Mouse (Mus musculus) stomach, embryonic 15.5 days (tissue): ENCODE measurements around the gene Polr2l. TPM values are rescaled to one million over a fixed set of nuclear protein-coding genes. Genes with fewer than 3 reads are reported as not detected.

Experiments
- ATAC-seq: fragments of 200-750 bp; cut with Nextera tagmentation; 2 replicates; pipeline ENCODE4 v1.8.0; 2017; ENCODE audit warnings: low read depth, moderate number of reproducible peaks, moderate TSS enrichment; ENCODE audit not compliant: insufficient read depth, low FRiP score
- H3K27ac ChIP-seq: fragments of 300-500 bp; sonication (generic); 2 replicates; pipeline ENCODE4 v1.5.1; 2015; ENCODE audit warnings: mild to moderate bottlenecking, inconsistent platforms
- H3K27me3 ChIP-seq: fragments of 300-500 bp; sonication (generic); replicated peaks from 2 replicates; pipeline ENCODE4 v1.6.1; 2015; ENCODE audit warnings: inconsistent platforms
- H3K36me3 ChIP-seq: fragments of 300-500 bp; sonication (generic); 2 replicates; pipeline ENCODE4 v1.6.1; 2015; ENCODE audit warnings: inconsistent platforms
- H3K4me1 ChIP-seq: fragments of 300-500 bp; sonication (generic); 2 replicates; pipeline ENCODE4 v1.6.1; 2015; ENCODE audit warnings: inconsistent platforms
- H3K4me2 ChIP-seq: fragments of 300-500 bp; sonication (generic); 2 replicates; pipeline ENCODE4 v1.6.1; 2015; ENCODE audit warnings: mild to moderate bottlenecking, inconsistent platforms
- H3K4me3 ChIP-seq: fragments of 300-500 bp; sonication (generic); replicated peaks from 2 replicates; pipeline ENCODE4 v1.5.1; 2015; ENCODE audit warnings: inconsistent platforms
- H3K9ac ChIP-seq: fragments of 300-500 bp; sonication (generic); 2 replicates; pipeline ENCODE4 v1.6.1; 2015; ENCODE audit warnings: inconsistent platforms
- H3K9me3 ChIP-seq: fragments of 300-500 bp; sonication (generic); 2 replicates; pipeline ENCODE4 v1.6.1; 2016; ENCODE audit warnings: inconsistent platforms
- WGBS: fragments of 180-500 bp; shearing (Covaris S2); methylation state at CpG from one replicate; pipeline ENCODE4 v1.1.7; 2015; 5-methylcytosine and 5-hydroxymethylcytosine counted together
- polyA plus RNA-seq: library from polyadenylated mRNA; unstranded; fragments of >200 nt; fragmentation: Nextera tagmentation; extraction: Ambion mirVana; gene quantifications from 2 replicates; pipeline ENCODE4 v1.2.1, GENCODE M21; 2015

The Polr2l gene
- polyA plus RNA-seq, 1 experiment from 2014 or later, result 71.6 TPM

- Histone ChIP-seq H3K27ac (no peak overlapping the region), H3K4me2 (no peak overlapping the region), H3K4me1 (peaks cover 38% of the 10 kb centered on the region), H3K27me3 (no peaks in the 10 kb centered on the region), H3K9me3 (no peaks in the 10 kb centered on the region), H3K4me3 (no peak overlapping the region), H3K36me3 (peaks cover 18% of the 10 kb centered on the region), H3K9ac (no peak overlapping the region)
- 92% methylated on average over 9 of the region's 9 CpGs for WGBS
- ATAC-seq, result no peak
These were observed 33.5 kb downstream of the Polr2l start for GRCm38 (mm10) chr7:141441460-141441859.

GRCm38 (mm10) chr7:141440613-141441012 is 34.3 kb downstream of the Polr2l start:
- 23% methylated on average over 6 of the region's 6 CpGs for WGBS
- H3K4me2 ChIP-seq, result no peak overlapping the region
- H3K4me3 ChIP-seq, result no peak overlapping the region
- H3K9me3 ChIP-seq, result no peaks in the 10 kb centered on the region
- no peak for ATAC-seq
- peaks cover 18% of the 10 kb centered on the region for H3K36me3 ChIP-seq
- peaks cover 46% of the 10 kb centered on the region for H3K4me1 ChIP-seq
- no peak overlapping the region for H3K9ac ChIP-seq
- H3K27me3 ChIP-seq, result no peaks in the 10 kb centered on the region
- no peak overlapping the region for H3K27ac ChIP-seq

GRCm38 (mm10) chr7:141439811-141440210 is 35.1 kb downstream of the Polr2l start:
- no peak overlapping the region for H3K4me3 ChIP-seq
- no peak overlapping the region for H3K27ac ChIP-seq
- H3K9ac ChIP-seq, result no peak overlapping the region
- H3K36me3 ChIP-seq, result peaks cover 18% of the 10 kb centered on the region
- no peaks in the 10 kb centered on the region for H3K27me3 ChIP-seq
- ATAC-seq, result no peak
- H3K4me1 ChIP-seq, result peaks cover 53% of the 10 kb centered on the region
- H3K9me3 ChIP-seq, result no peaks in the 10 kb centered on the region
- H3K4me2 ChIP-seq, result no peak overlapping the region
- WGBS, result 94% methylated on average over 11 of the region's 11 CpGs

GRCm38 (mm10) chr7:141439140-141439679 is 35.7 kb downstream of the Polr2l start:
- Histone ChIP-seq H3K9ac (no peak overlapping the region), H3K27me3 (no peaks in the 10 kb centered on the region), H3K4me1 (peaks cover 59% of the 10 kb centered on the region), H3K4me3 (no peak overlapping the region), H3K4me2 (no peak overlapping the region), H3K27ac (no peak overlapping the region), H3K36me3 (peaks cover 18% of the 10 kb centered on the region), H3K9me3 (no peaks in the 10 kb centered on the region)
- no peak for ATAC-seq
- 93% methylated on average over 10 of the region's 10 CpGs for WGBS

GRCm38 (mm10) chr7:141438201-141438968 is 36.5 kb downstream of the Polr2l start:
- no peak overlapping the region for H3K4me3 ChIP-seq
- WGBS, result 90% methylated on average over 12 of the region's 12 CpGs
- no peak overlapping the region for H3K4me2 ChIP-seq
- ATAC-seq, result no peak
- no peak overlapping the region for H3K9ac ChIP-seq
- H3K27me3 ChIP-seq, result no peaks in the 10 kb centered on the region
- no peaks in the 10 kb centered on the region for H3K9me3 ChIP-seq
- H3K27ac ChIP-seq, result no peak overlapping the region
- H3K36me3 ChIP-seq, result peaks cover 18% of the 10 kb centered on the region
- peaks cover 63% of the 10 kb centered on the region for H3K4me1 ChIP-seq

GRCm38 (mm10) chr7:141437178-141438120 is 37.5 kb downstream of the Polr2l start, which contains the start of gene Slc25a22:
Slc25a22 (minus strand) TSS chr7:141437892.
- Histone ChIP-seq H3K4me2 (peak within 1 kb of the TSS; percentile 86), H3K27me3 (no peaks in the 10 kb centered on the region), H3K4me3 (peak within 1 kb of the TSS; percentile 64), H3K9ac (peak within 1 kb of the TSS; percentile 77), H3K4me1 (peaks cover 58% of the 10 kb centered on the region), H3K27ac (peak within 1 kb of the TSS; percentile 3; the same call in 1 of the 2 replicates), H3K9me3 (no peaks in the 10 kb centered on the region), H3K36me3 (peaks cover 18% of the 10 kb centered on the region)
- peak; percentile 76 for ATAC-seq
- 7% methylated on average over 53 of the region's 53 CpGs for WGBS

GRCm38 (mm10) chr7:141436523-141436892 is 38.4 kb downstream of the Polr2l start:
- no peak for ATAC-seq
- H3K36me3 ChIP-seq, result peaks cover 19% of the 10 kb centered on the region
- 63% methylated on average over 2 of the region's 2 CpGs for WGBS

GRCm38 (mm10) chr7:141435856-141436522 is 38.9 kb downstream of the Polr2l start:
- Histone ChIP-seq H3K27ac (0 out of 2 replicates have a peak overlapping the region, but pooled peaks have one; percentile 35), H3K9me3 (no peaks in the 10 kb centered on the region), H3K4me3 (no peak overlapping the region), H3K4me1 (peaks cover 47% of the 10 kb centered on the region), H3K9ac (no peak overlapping the region), H3K27me3 (no peaks in the 10 kb centered on the region), H3K36me3 (peaks cover 20% of the 10 kb centered on the region), H3K4me2 (peak overlapping the region; percentile 93)
- ATAC-seq, result no peak
- WGBS, result 80% methylated on average over 9 of the region's 9 CpGs

More at GRCm38 (mm10) chr7:141436523-141436892, 38.4 kb downstream of the Polr2l start:
- Histone ChIP-seq H3K27me3 (no peaks in the 10 kb centered on the region), H3K9me3 (no peaks in the 10 kb centered on the region), H3K4me1 (peaks cover 48% of the 10 kb centered on the region), H3K27ac (no peak overlapping the region), H3K4me3 (peak overlapping the region; percentile 64), H3K9ac (no peak overlapping the region), H3K4me2 (peak overlapping the region; percentile 86)

- peaks cover 22% of the 10 kb centered on the region for H3K36me3 ChIP-seq
- peaks cover 43% of the 10 kb centered on the region for H3K4me1 ChIP-seq
- H3K27ac ChIP-seq, result peak overlapping the region; percentile 42
- ATAC-seq, result peak; percentile 32; the same call in 1 of the 2 replicates
- H3K9ac ChIP-seq, result 0 out of 2 replicates have a peak overlapping the region, but pooled peaks have one; percentile 50
- WGBS, result 5% methylated on average over 17 of the region's 17 CpGs
- peak overlapping the region; percentile 51 for H3K4me3 ChIP-seq
- H3K27me3 ChIP-seq, result no peaks in the 10 kb centered on the region
- H3K9me3 ChIP-seq, result no peaks in the 10 kb centered on the region
- peak overlapping the region; percentile 93 for H3K4me2 ChIP-seq
These were observed 39.6 kb downstream of the Polr2l start for GRCm38 (mm10) chr7:141435129-141435855.

- H3K36me3 ChIP-seq, result peaks cover 16% of the 10 kb centered on the region
- peak overlapping the region; percentile 50 for H3K9ac ChIP-seq
- H3K27me3 ChIP-seq, result no peaks in the 10 kb centered on the region
- H3K4me2 ChIP-seq, result peak overlapping the region; percentile 93
- ATAC-seq, result no peak
- H3K4me1 ChIP-seq, result peaks cover 51% of the 10 kb centered on the region
- WGBS, result 16% methylated on average over 8 of the region's 8 CpGs
- H3K9me3 ChIP-seq, result no peaks in the 10 kb centered on the region
- H3K27ac ChIP-seq, result peak overlapping the region; percentile 42
- H3K4me3 ChIP-seq, result peak overlapping the region; percentile 51
These were observed 40.5 kb downstream of the Polr2l start for GRCm38 (mm10) chr7:141434464-141434863.
